Comparison of ENCODE assay signal across 8 mouse cellular contexts in genomic region chr5:136987138-136987933, GRCm38 (mm10). TPM values are rescaled to one million over a fixed set of nuclear protein-coding genes. Genes with fewer than 3 reads are reported as not detected.
A peak's percentile ranks its signal among the peaks of the same experiment; 100 is the strongest.
DNase-seq lines count a peak whose midpoint lies in the region; ATAC-seq lines count a peak whose summit lies in the region.

No protein-coding gene starts in this region.

- DNase-seq in R1 (ENCODE audit: low read depth, low spot score) = peak; percentile 73
- DNase-seq in cerebellum, postnatal 14 days = peak; percentile 74 to 83
- peak; percentile 70 to 77 for DNase-seq in frontal cortex, postnatal 14 days (ENCODE audit: low spot score in 2 of 2)
- peak; percentile 63 to 79 for DNase-seq in layer of hippocampus, postnatal 25 days (ENCODE audit: extremely low spot score in 1 of 2, low spot score in 1 of 2)
- peak; percentile 77 for DNase-seq in lung, postnatal 14 days
- DNase-seq in retina, postnatal 7 days (ENCODE audit: low read depth, low spot score) = peak; percentile 31
- DNase-seq in urinary bladder, postnatal 10 days (ENCODE audit: low spot score) = peak; percentile 27

- no peaks in the 10 kb centered on the region for H3K9me3 ChIP-seq in hindbrain, embryonic 13.5 days

- peak; percentile 60 for ATAC-seq in hindbrain, embryonic 13.5 days (ENCODE audit: low FRiP score)

- H3K27ac ChIP-seq in hindbrain, embryonic 13.5 days = peak overlapping the region; percentile 96

- peaks cover 30% of the 10 kb centered on the region for H3K4me1 ChIP-seq in hindbrain, embryonic 13.5 days (replicated peaks)

- peak overlapping the region; percentile 98 for H3K9ac ChIP-seq in hindbrain, embryonic 13.5 days

- H3K4me2 ChIP-seq in hindbrain, embryonic 13.5 days = peak overlapping the region; percentile 93

- peak overlapping the region; percentile 90 for H3K4me3 ChIP-seq in hindbrain, embryonic 13.5 days

- H3K36me3 ChIP-seq in hindbrain, embryonic 13.5 days = peaks cover 53% of the 10 kb centered on the region

- WGBS in hindbrain, embryonic 13.5 days = under 1% methylated on average over 62 of the region's 67 CpGs

- no peaks in the 10 kb centered on the region for H3K27me3 ChIP-seq in hindbrain, embryonic 13.5 days

RNA-seq across cellular contexts. Expression of gene Znhit1, which starts 0.5 kb away (rescaled TPM):
- polyA plus RNA-seq in hindbrain, embryonic 13.5 days (2015; fragmentation: Nextera tagmentation; extraction: Ambion mirVana) = 107 and 109 TPM in 2 replicates
- total RNA-seq in layer of hippocampus, postnatal 25 days (2021) = 10 to 100 TPM; 75.4 to 90.7 TPM

RNA-seq across cellular contexts. Expression of gene Plod3, which starts 0.5 kb away (rescaled TPM):
- 34.0 and 38.1 TPM in 2 replicates for polyA plus RNA-seq in hindbrain, embryonic 13.5 days (2015; fragmentation: Nextera tagmentation; extraction: Ambion mirVana)
- total RNA-seq in layer of hippocampus, postnatal 25 days (2021) = 10 to 100 TPM; 35.0 to 39.8 TPM

RNA-seq across cellular contexts. Expression of gene Cldn15, which starts 20.9 kb away (rescaled TPM):
- polyA plus RNA-seq in hindbrain, embryonic 13.5 days (2015; fragmentation: Nextera tagmentation; extraction: Ambion mirVana) = 0.21 and 0.35 TPM in 2 replicates
- under 1 TPM; 0.15 to 0.26 TPM for total RNA-seq in layer of hippocampus, postnatal 25 days (2021)

RNA-seq across cellular contexts. Expression of gene Fis1, which starts 34.3 kb away (rescaled TPM):
- polyA plus RNA-seq in hindbrain, embryonic 13.5 days (2015; fragmentation: Nextera tagmentation; extraction: Ambion mirVana) = 398 and 404 TPM in 2 replicates
- 100 to 1,000 TPM; 226 to 262 TPM for total RNA-seq in layer of hippocampus, postnatal 25 days (2021)

RNA-seq across cellular contexts. Expression of gene Vgf, which starts 38.9 kb away (rescaled TPM):
- 1.6 and 1.9 TPM in 2 replicates for polyA plus RNA-seq in hindbrain, embryonic 13.5 days (2015; fragmentation: Nextera tagmentation; extraction: Ambion mirVana)
- 100 to 1,000 TPM; 219 to 233 TPM for total RNA-seq in layer of hippocampus, postnatal 25 days (2021)

Comparison
In these comparisons a context has a peak if more than half of its experiments do, and no peak if none do; other contexts are left out.
1. Peak in every context shown above with its lines: DNase-seq, ATAC-seq, H3K4me3 ChIP-seq and H3K27ac ChIP-seq.
2. DNase-seq: peak in every context shown above with its lines; median percentile 78 in cerebellum, postnatal 14 days; 77 in lung, postnatal 14 days; 74 in frontal cortex, postnatal 14 days; 73 in R1; 71 in layer of hippocampus, postnatal 25 days; 31 in retina, postnatal 7 days; 27 in urinary bladder, postnatal 10 days.